Mouse (Mus musculus) cerebellum, adult 2 months (tissue): Measurements from ENCODE around the gene Unkl. TPM values are rescaled to one million over a fixed set of nuclear protein-coding genes. Genes with fewer than 3 reads are reported as not detected.

Experiments
- DNase-seq, 2 experiments: peaks; one replicate each; pipeline ENCODE4 v3.0.0; 2021
- H3K27ac ChIP-seq: fragments of 200-500 bp; 2 replicates; pipeline ENCODE4 v1.5.1; 2012; ENCODE audit warnings: low read length, control low read depth, inconsistent platforms; ENCODE audit not compliant: insufficient read depth
- H3K27me3 ChIP-seq: fragments of 200-500 bp; 2 replicates; pipeline ENCODE4 v1.6.1; 2012; ENCODE audit warnings: inconsistent platforms, mild to moderate bottlenecking, low read length, moderate library complexity; ENCODE audit not compliant: control insufficient read depth, insufficient read depth
- H3K4me1 ChIP-seq: fragments of 200-500 bp; 2 replicates; pipeline ENCODE4 v1.6.1; 2011; ENCODE audit warnings: low read length; ENCODE audit not compliant: control insufficient read depth, insufficient read depth
- H3K4me3 ChIP-seq: fragments of 200-500 bp; replicated peaks from 2 replicates; pipeline ENCODE3; 2011; ENCODE audit warnings: mild to moderate bottlenecking, low read depth, low read length, control low read depth; ENCODE audit not compliant: insufficient read depth
- CTCF ChIP-seq: fragments of 200-500 bp; IDR thresholded peaks from 2 replicates; pipeline ENCODE4 v1.5.1; 2011; ENCODE audit warnings: low read depth, mild to moderate bottlenecking, control low read depth, low read length, moderate library complexity, borderline replicate concordance; ENCODE audit not compliant: insufficient read depth
- POLR2A ChIP-seq: fragments of 200-500 bp; IDR thresholded peaks from 2 replicates; pipeline ENCODE4 v1.6.1; 2011; ENCODE audit warnings: low read length, control low read depth, borderline replicate concordance; ENCODE audit not compliant: insufficient read depth
- whole genome bisulfite sequencing: fragments of 180-500 bp; shearing (Covaris S2); methylation state at CpG from one replicate; pipeline ENCODE4 v1.1.7; 2018; 5-methylcytosine and 5-hydroxymethylcytosine counted together
- polyA plus RNA-seq: library from polyadenylated mRNA; depleted of rRNA; stranded (reverse); fragments of >200 nt; gene quantifications from 2 replicates; pipeline ENCODE4 v1.2.3, GENCODE M21; 2012

Unkl gene
- polyA plus RNA-seq, 1 experiment = 56.2 TPM

DNA sequence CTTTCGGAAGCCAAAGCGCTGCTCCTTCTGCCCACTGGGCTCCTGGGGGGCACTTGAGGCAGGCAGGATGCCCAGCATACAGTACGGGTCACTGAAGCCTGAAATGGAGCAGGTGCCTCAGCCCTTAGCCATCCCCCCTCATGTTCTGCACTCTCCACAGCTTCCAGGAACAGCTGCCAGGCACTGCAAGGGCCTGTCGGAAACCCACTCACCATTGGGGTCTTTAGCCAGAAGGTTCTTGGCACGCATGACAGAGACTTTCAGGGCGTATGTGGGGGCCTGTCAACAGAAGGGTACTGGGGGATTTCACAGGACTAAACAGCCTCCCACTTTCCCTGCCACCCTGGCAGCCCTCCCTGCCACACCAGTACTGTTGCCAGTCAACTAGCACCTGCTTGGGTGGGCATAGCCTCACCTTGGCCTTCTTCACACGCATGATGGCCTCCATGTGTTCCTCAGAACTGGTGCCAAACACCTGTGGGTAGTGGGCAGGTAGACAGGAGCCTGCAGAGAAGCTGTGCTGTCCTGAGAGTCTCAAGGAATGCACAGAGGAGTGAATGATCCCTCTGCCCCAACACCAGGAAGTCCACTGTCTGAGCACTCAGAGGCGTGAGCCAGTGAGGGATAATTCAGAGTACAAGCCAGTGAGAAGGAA, 62.1 kb downstream of the Unkl start:
- 19% methylated on average over 8 of the region's 8 CpGs for WGBS

DNA sequence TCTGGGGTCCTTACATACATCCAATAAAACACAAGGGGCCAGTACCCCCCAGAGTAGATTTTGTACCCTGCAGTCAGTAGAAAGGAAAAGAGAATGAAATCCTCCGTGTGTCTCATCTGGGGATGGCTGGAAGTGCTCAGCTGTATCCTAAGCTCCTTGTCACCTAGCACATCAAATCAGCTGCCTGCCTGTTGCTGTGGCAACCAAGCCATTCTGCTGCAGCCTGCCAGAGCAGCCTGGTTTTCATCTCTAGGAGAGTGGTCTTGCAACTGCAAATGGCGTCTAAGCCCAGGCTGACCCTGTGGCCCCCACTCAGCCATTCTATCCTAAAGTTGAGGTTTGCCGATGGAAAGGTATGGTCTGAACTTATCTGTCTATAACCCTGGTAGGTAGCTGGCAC, 64.4 kb downstream of the Unkl start:
- Histone ChIP-seq H3K4me3 (no peak overlapping the region), H3K4me1 (peaks cover 7% of the 10 kb centered on the region), H3K27ac (no peak overlapping the region), H3K27me3 (no peaks in the 10 kb centered on the region; the same call in 1 of the 2 replicates)
- TF ChIP-seq POLR2A (no peak), CTCF (no peak)
- no peak for DNase-seq
- WGBS = 47% methylated on average over 3 of the region's 3 CpGs

More for the DNA sequence above, 62.1 kb downstream of the Unkl start:
- TF ChIP-seq POLR2A = no peak
- peaks cover 7% of the 10 kb centered on the region for H3K4me1 ChIP-seq
- H3K27me3 ChIP-seq = no peaks in the 10 kb centered on the region
- H3K27ac ChIP-seq = no peak overlapping the region
- no peak overlapping the region for H3K4me3 ChIP-seq
- DNase-seq = no peak

DNA sequence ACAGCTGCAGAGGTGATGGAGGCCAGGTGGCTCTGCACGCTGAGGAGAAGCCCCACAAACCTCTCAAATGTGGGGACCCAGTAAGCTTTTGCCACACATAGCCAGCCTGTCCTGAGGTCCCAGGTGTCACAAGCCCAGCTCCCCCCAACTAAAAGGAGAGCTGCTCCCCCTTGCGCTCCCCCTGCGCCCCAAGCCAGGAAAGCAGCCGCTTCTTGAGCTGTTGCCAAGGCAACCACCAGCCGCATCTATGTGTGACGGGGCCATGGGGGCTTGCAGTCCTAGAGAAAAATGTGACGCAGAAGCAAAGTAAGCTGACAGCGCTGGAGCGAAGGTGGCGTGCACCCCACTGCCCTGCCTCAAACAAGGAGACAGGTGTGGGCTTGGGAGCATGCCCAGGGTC, 65.6 kb downstream of the Unkl start:
- WGBS = 10% methylated on average over 10 of the region's 10 CpGs
- H3K27me3 ChIP-seq = no peaks in the 10 kb centered on the region; the same call in 1 of the 2 replicates
- peaks cover 7% of the 10 kb centered on the region for H3K4me1 ChIP-seq
- H3K4me3 ChIP-seq = no peak overlapping the region
- DNase-seq = no peak
- no peak for TF ChIP-seq POLR2A
- TF ChIP-seq CTCF = no peak
- no peak overlapping the region for H3K27ac ChIP-seq

DNA sequence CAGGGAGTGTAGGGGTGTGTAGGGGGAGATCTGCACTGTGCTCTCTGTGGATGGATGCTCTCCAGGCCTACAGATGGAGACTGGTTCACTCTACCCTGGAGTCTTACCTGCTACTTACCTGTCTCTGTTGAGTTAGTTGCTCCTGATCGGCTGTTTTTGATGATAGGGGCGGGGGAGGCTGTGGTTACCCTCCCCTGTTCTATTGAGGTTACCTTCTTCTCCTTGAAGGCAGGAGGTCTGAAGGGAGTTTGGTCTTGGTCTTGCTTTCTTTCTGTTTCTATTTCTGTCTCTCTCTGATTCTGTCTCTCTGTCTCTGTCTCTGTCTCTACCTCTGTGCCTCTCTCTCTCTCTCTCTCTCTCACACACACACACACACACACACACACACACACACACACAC, 66.9 kb downstream of the Unkl start:
- no peak overlapping the region for H3K27ac ChIP-seq
- H3K27me3 ChIP-seq = no peaks in the 10 kb centered on the region; the same call in 1 of the 2 replicates
- 72% methylated on average over 2 of the region's 2 CpGs for WGBS
- no peak overlapping the region for H3K4me3 ChIP-seq
- DNase-seq = no peak
- peaks cover 5% of the 10 kb centered on the region for H3K4me1 ChIP-seq
- TF ChIP-seq POLR2A (no peak), CTCF (no peak)

DNA sequence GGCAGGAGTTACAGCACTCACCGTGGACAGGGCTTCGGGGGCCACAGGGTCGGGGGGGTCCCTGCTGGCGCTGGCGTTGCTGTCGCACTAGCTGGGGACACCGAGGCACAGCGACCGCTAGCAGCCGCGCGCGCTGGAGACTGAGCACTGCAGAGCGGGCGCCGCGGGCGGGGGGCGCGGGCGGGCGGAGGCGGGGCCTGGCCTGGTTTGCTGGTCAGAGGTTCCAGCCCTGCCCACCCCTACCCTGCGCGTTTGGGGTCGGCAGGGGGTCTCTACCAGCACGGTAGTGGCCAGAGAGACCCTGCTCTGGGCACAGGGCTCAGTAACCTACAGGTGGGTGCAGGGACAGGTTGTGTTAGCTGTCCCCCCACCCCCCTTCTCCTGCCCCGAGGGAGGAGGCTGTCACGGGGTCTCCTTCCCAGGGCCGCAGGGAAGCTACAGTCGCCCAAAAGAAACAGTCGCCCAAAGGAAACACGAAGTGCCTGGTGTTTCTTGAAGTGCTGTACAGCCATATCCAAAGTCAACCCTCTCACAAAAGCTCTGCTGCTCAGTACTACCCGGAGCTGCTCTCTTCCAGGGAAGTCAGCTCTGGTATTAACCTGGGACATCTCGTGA, 68.0 kb downstream of the Unkl start, which contains the start of gene Baiap3:
Gene Baiap3 (minus strand): TSS at position 225 of the 615 bp plus-strand sequence.
- 6% methylated on average over 31 of the region's 35 CpGs for WGBS
- no peak within 1 kb of the TSS for H3K27ac ChIP-seq
- H3K27me3 ChIP-seq = no peaks in the 10 kb centered on the region; the same call in 1 of the 2 replicates
- no peak within 1 kb of the TSS for H3K4me3 ChIP-seq
- DNase-seq = no peak
- no peaks in the 10 kb centered on the region for H3K4me1 ChIP-seq
- TF ChIP-seq POLR2A (no peak), CTCF (no peak)

DNA sequence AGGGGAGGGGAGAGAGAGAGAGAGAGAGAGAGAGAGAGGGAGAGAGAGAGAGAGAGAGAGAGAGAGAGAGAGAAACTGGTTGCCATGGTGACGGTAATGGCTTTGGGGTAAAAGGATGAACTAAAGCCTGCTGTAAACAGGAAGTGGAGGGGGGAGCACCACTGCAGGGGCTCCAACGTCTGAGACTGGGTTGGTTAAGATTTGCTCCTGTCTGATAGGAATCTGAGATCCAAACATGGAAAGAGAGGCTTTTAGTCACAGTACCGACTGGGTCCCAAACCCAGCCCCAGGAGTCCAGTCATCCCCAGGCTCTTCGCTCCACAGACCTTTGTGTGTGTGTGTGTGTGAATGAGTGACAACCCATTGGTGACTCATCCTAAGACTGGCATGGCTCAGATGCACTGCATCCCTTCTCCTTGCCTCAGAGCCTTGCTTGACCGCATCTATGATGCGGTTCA, 69.6 kb downstream of the Unkl start:
- WGBS = 54% methylated on average over 6 of the region's 6 CpGs
- H3K27ac ChIP-seq = no peak overlapping the region

DNA sequence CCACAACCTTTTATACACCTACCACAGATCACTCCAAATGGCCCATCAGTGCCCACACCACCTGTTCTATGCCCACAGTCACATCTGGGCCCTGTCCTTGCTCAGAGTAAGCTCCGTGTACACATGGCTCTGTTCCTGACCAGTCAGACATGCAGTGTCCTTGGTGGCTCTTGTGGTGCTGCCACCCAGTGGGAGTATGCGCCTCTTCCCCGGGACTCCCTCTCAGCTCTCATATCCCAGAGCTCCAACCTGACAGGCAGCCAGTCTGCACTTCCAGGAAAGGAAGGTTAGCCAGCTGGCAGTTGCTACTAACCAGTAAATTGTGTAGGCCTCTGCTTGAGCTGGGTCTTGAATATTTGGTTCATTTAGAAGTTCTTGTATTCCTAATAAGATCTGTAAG, 76.3 kb downstream of the Unkl start:
- Histone ChIP-seq H3K4me1 (0 out of 2 replicates have a peak, but pooled peaks cover 1% of the 10 kb centered on the region), H3K27ac (no peak overlapping the region), H3K4me3 (no peak overlapping the region), H3K27me3 (no peaks in the 10 kb centered on the region)
- DNase-seq = peak; percentile 40 to 45
- WGBS = 6% methylated on average over 3 of the region's 3 CpGs
- TF ChIP-seq POLR2A (no peak), CTCF (peak; percentile 48; the same call in 1 of the 2 replicates)

More for the DNA sequence above, 69.6 kb downstream of the Unkl start:
- no peak overlapping the region for H3K4me3 ChIP-seq
- TF ChIP-seq CTCF = no peak
- TF ChIP-seq POLR2A = no peak
- H3K4me1 ChIP-seq = no peaks in the 10 kb centered on the region
- no peak for DNase-seq
- H3K27me3 ChIP-seq = no peaks in the 10 kb centered on the region; the same call in 1 of the 2 replicates
